Mouse (Mus musculus): ENCODE data around the gene Krt88.

DNA sequence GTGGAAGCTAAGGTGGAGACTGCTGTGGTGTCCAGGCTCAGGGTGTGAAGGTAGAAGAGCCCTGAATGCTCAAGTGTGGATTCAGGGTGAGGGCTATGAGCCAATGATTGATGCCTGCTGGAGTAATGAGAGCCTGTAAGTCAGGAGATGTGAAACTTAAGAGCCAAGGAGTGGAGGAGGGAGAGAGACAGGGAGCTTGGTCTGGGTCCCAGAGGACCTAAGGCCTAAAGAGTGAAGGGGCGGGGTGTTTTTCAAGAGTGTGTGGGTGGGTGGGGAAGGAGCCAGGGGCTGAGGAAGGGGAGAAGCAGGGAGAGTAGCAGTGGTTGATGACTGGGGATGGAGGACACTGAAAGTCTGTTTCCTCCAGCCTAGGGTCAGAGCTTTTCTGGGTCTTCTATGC is 36.1 kb downstream of the Krt88 start:
- no peak for TF ChIP-seq CTCF (IDR thresholded peaks at IDR 0.05)
- no peak for TF ChIP-seq EP300 (IDR thresholded peaks at IDR 0.05)
